Mouse (Mus musculus): ENCODE results near the gene 9230112D13Rik. TPM values are rescaled to one million over a fixed set of nuclear protein-coding genes. Genes with fewer than 3 reads are reported as not detected.

The 9230112D13Rik gene
- polyA plus RNA-seq, 2 experiments: not detected

DNA sequence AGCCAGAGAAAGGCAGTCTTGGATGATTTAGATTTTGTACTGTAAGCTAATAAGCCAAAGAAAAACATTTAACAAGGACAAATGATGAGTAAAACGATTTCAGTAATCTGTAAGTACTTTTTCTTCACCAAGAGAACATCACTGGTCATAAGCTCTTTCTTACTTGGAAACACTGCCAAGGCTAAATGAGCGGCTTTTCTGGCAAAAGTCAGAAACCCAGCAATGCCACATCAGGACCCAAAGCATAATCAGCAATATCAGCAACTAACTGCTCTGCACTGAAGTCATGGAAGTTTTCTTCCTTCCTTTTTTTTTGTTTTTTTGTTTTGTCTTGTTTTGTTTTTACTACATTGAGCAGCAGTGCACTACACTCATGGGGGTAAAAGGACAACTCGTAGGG is 25.3 kb downstream of the 9230112D13Rik start:
- Histone ChIP-seq H3K4me3 (ENCODE audit: insufficient read depth in 1 of 2, low read depth in 2 of 2, low read length in 2 of 2) (no peak overlapping the region), H3K27ac (no peak overlapping the region), H3K9me3 (ENCODE audit: control insufficient read depth, low read length) (no peaks in the 10 kb centered on the region), H3K9ac (replicated peaks) (no peak overlapping the region), H3K4me1 (replicated peaks; ENCODE audit: control insufficient read depth in 2 of 2, insufficient read depth in 2 of 2, low read length in 1 of 2) (0 out of 4 replicates have a peak, but pooled peaks cover 0 to 2% of the 10 kb centered on the region in 2 experiments), H3K4me2 (ENCODE audit: low read depth) (no peak overlapping the region), H3K27me3 (ENCODE audit: control insufficient read depth, insufficient read depth, low read length) (peaks cover 27% of the 10 kb centered on the region), H3K36me3 (replicated peaks; ENCODE audit: control insufficient read depth, insufficient read depth, low read depth) (no peaks in the 10 kb centered on the region)
- 54% methylated on average over 3 of the region's 3 CpGs for WGBS (ENCODE audit: insufficient replicate concordance)
- no peak for ATAC-seq (ENCODE audit: insufficient read depth)
- TF ChIP-seq EP300 (IDR thresholded peaks at IDR 0.05; ENCODE audit: low read depth) (no peak), CTCF (IDR thresholded peaks at IDR 0.05; ENCODE audit: low read depth) (no peak)
- DNase-seq (ENCODE audit: low read depth in 3 of 3, low spot score in 3 of 3): no peak

DNA sequence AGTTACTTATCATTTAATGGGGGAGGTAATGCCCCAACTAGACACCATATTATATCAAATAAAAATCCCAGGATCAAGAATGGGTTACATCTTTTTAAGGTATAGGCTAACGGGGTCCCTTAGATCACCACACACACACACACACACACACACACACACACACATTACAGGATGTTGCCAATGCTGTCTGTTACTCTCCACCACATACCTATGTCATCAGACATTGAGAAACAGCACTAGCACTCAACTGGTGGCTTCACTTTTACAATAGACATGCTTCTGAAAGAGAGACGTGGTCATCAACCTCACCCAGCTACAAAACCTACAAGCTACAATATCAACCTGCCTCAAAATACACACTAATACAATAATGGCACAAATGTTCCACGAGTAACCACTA is 28.9 kb downstream of the 9230112D13Rik start:
- H3K9ac ChIP-seq (replicated peaks): no peak overlapping the region
- H3K27ac ChIP-seq: no peak overlapping the region
- H3K4me3 ChIP-seq (ENCODE audit: insufficient read depth in 1 of 2, low read depth in 2 of 2, low read length in 2 of 2): no peak overlapping the region
- H3K4me2 ChIP-seq (ENCODE audit: low read depth): no peak overlapping the region
- no peak for DNase-seq (ENCODE audit: low read depth in 3 of 3, low spot score in 3 of 3)
- no peaks in the 10 kb centered on the region; a peak in 1 of 4 replicates for H3K4me1 ChIP-seq (replicated peaks; ENCODE audit: control insufficient read depth in 2 of 2, insufficient read depth in 2 of 2, low read length in 1 of 2)
- H3K36me3 ChIP-seq (replicated peaks; ENCODE audit: control insufficient read depth, insufficient read depth, low read depth): no peaks in the 10 kb centered on the region
- 46% methylated on average over 3 of the region's 3 CpGs for WGBS (ENCODE audit: insufficient replicate concordance)
- TF ChIP-seq CTCF (IDR thresholded peaks at IDR 0.05; ENCODE audit: low read depth): no peak
- no peak for TF ChIP-seq EP300 (IDR thresholded peaks at IDR 0.05; ENCODE audit: low read depth)
- H3K27me3 ChIP-seq (ENCODE audit: control insufficient read depth, insufficient read depth, low read length): no peaks in the 10 kb centered on the region
- no peaks in the 10 kb centered on the region for H3K9me3 ChIP-seq (ENCODE audit: control insufficient read depth, low read length)
- ATAC-seq (ENCODE audit: insufficient read depth): no peak

DNA sequence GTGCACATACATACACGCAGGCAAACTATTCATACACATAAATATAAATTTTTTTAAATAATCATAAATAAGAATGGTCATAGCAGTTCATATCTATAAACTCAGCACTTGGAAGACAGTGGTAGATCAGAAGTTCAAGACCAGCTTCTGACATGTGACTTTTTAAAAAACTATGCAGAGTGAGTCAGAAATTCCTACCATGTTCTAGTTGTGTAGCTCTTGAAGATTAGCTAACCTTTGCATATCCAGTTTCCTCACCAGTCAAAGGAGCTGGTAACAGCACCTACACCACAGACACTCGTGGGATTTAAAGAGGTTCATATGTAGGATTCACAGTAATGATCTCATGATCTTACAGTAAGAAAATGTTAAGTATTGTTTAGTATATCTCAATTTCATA is 29.9 kb downstream of the 9230112D13Rik start:
- H3K27me3 ChIP-seq (ENCODE audit: control insufficient read depth, insufficient read depth, low read length): no peaks in the 10 kb centered on the region
- H3K4me3 ChIP-seq (ENCODE audit: insufficient read depth in 1 of 2, low read depth in 2 of 2, low read length in 2 of 2): no peak overlapping the region
- no peak for DNase-seq (ENCODE audit: low read depth in 3 of 3, low spot score in 3 of 3)
- H3K27ac ChIP-seq: no peak overlapping the region
- no peak overlapping the region for H3K4me2 ChIP-seq (ENCODE audit: low read depth)
- H3K9ac ChIP-seq (replicated peaks): no peak overlapping the region
- WGBS (ENCODE audit: insufficient replicate concordance): 49% methylated on average over 2 of the region's 2 CpGs
- no peaks in the 10 kb centered on the region for H3K9me3 ChIP-seq (ENCODE audit: control insufficient read depth, low read length)
- ATAC-seq (ENCODE audit: insufficient read depth): no peak
- no peaks in the 10 kb centered on the region; a peak in 1 of 4 replicates for H3K4me1 ChIP-seq (replicated peaks; ENCODE audit: control insufficient read depth in 2 of 2, insufficient read depth in 2 of 2, low read length in 1 of 2)
- TF ChIP-seq CTCF (IDR thresholded peaks at IDR 0.05; ENCODE audit: low read depth): no peak
- no peak for TF ChIP-seq EP300 (IDR thresholded peaks at IDR 0.05; ENCODE audit: low read depth)
- H3K36me3 ChIP-seq (replicated peaks; ENCODE audit: control insufficient read depth, insufficient read depth, low read depth): no peaks in the 10 kb centered on the region

DNA sequence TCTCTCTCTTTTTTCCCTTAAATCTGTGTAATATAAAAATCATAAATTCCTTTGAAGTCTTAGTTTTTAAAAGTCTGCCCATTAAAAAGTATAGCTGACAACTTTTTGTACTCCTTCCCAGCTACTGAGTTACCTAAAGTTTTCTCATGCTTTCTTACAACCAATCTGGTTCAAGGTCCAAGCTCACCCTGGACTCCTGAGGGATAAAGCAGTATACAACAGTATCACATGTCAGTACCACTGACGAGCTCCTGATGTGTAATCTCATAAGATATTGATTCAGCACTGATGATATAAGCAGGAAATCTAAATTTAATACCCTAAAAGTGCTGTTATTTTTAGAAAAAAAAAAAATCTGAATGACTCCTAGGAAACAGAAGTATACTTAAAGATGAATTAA is 31.6 kb downstream of the 9230112D13Rik start:
- Histone ChIP-seq H3K4me1 (replicated peaks; ENCODE audit: control insufficient read depth in 2 of 2, insufficient read depth in 2 of 2, low read length in 1 of 2) (no peaks in the 10 kb centered on the region; a peak in 1 of 4 replicates), H3K9me3 (ENCODE audit: control insufficient read depth, low read length) (no peaks in the 10 kb centered on the region), H3K9ac (replicated peaks) (no peak overlapping the region), H3K4me3 (ENCODE audit: insufficient read depth in 1 of 2, low read depth in 2 of 2, low read length in 2 of 2) (no peak overlapping the region), H3K27me3 (ENCODE audit: control insufficient read depth, insufficient read depth, low read length) (no peaks in the 10 kb centered on the region), H3K4me2 (ENCODE audit: low read depth) (no peak overlapping the region), H3K27ac (no peak overlapping the region), H3K36me3 (replicated peaks; ENCODE audit: control insufficient read depth, insufficient read depth, low read depth) (no peaks in the 10 kb centered on the region)
- TF ChIP-seq CTCF (IDR thresholded peaks at IDR 0.05; ENCODE audit: low read depth): no peak
- WGBS (ENCODE audit: insufficient replicate concordance): 28% methylated on average over 1 of the region's 1 CpGs
- DNase-seq (ENCODE audit: low read depth in 3 of 3, low spot score in 3 of 3) (no peak), ATAC-seq (ENCODE audit: insufficient read depth) (no peak)

DNA sequence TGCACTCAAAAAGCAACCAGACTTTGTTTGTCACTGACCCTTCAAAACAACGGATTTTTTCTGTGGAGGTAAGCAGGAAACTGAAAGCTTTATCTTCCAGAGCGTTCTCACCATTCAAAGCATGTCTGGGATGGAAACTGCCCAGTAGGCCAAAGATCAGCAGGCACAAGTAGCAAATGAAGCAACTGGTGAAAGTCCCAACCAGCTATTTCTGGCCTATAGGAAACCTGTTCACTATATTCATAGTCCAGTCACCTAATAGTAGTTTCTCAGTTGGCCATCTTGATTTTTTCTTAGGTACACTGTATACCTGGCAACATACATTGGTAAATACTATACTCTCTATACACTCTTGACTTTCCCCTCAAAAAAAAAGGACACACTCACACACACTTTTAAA is 32.7 kb downstream of the 9230112D13Rik start:
- TF ChIP-seq EP300 (IDR thresholded peaks at IDR 0.05; ENCODE audit: low read depth) (no peak), CTCF (IDR thresholded peaks at IDR 0.05; ENCODE audit: low read depth) (no peak)
- peak overlapping the region; percentile 41; the same call in 1 of the 2 replicates for H3K4me2 ChIP-seq (ENCODE audit: low read depth)
- ATAC-seq (ENCODE audit: insufficient read depth) (no peak), DNase-seq (ENCODE audit: low read depth in 3 of 3, low spot score in 3 of 3) (no peak)
- 35% methylated on average over 2 of the region's 2 CpGs for WGBS (ENCODE audit: insufficient replicate concordance)
- H3K9ac ChIP-seq (replicated peaks): no peak overlapping the region
- no peak overlapping the region for H3K4me3 ChIP-seq (ENCODE audit: insufficient read depth in 1 of 2, low read depth in 2 of 2, low read length in 2 of 2)
- H3K27me3 ChIP-seq (ENCODE audit: control insufficient read depth, insufficient read depth, low read length): no peaks in the 10 kb centered on the region
- H3K27ac ChIP-seq: no peak overlapping the region
- H3K4me1 ChIP-seq (replicated peaks; ENCODE audit: control insufficient read depth in 2 of 2, insufficient read depth in 2 of 2, low read length in 1 of 2): no peaks in the 10 kb centered on the region; a peak in 1 of 4 replicates
- H3K9me3 ChIP-seq (ENCODE audit: control insufficient read depth, low read length): no peaks in the 10 kb centered on the region
- no peaks in the 10 kb centered on the region for H3K36me3 ChIP-seq (replicated peaks; ENCODE audit: control insufficient read depth, insufficient read depth, low read depth)
